Mouse (Mus musculus) G1E (cell line): ENCODE measurements around the gene Srxn1.

Experiments
- CTCF ChIP-seq: IDR thresholded peaks from 2 replicates; pipeline ENCODE4 v1.5.1; 2012; ENCODE audit warnings: low read depth, low read length, inconsistent platforms, mixed read lengths
- GATA1 ChIP-seq: IDR thresholded peaks from 2 replicates; pipeline ENCODE4 v1.6.1; 2012; ENCODE audit warnings: borderline replicate concordance, low read length, inconsistent platforms, mixed read lengths
- GATA2 ChIP-seq: IDR thresholded peaks from 2 replicates; pipeline ENCODE4 v1.6.1; 2012; ENCODE audit warnings: low read depth, low read length, inconsistent platforms, borderline replicate concordance
- TAL1 ChIP-seq: conservative IDR thresholded peaks from 2 replicates; pipeline ENCODE4 v1.6.1; 2012; ENCODE audit warnings: low read depth, low read length, inconsistent platforms, mixed read lengths

GRCm38 (mm10) chr2:152143279-152144157 is 38.2 kb downstream of the Srxn1 start, which contains the start of gene Tcf15:
- no peak for TF ChIP-seq CTCF
- TF ChIP-seq GATA1 = no peak
- TF ChIP-seq GATA2 = no peak
- TF ChIP-seq TAL1 = no peak
